Mouse (Mus musculus) adrenal gland, postnatal 4 days (tissue): ENCODE results near the gene Nt5c3. TPM values are rescaled to one million over a fixed set of nuclear protein-coding genes. Genes with fewer than 3 reads are reported as not detected.

Source experiments
- DNase-seq, 2 experiments: peaks; one replicate each; pipeline ENCODE4 v3.0.0; 2021 to 2022; ENCODE audit warnings: low spot score in 2 of 2, mixed read lengths in 2 of 2
- total RNA-seq, 2 experiments: library from RNA; stranded (reverse); gene quantifications; 2 replicates each; pipeline ENCODE4 v1.2.3; 2021

The Nt5c3 gene
- total RNA-seq, 2 experiments from 2014 or later, result 36.2 to 41.8 TPM

GRCm38 (mm10) chr6:56843229-56843628, 80.5 kb downstream of the Nt5c3 start:
- DNase-seq, result no peak

DNA sequence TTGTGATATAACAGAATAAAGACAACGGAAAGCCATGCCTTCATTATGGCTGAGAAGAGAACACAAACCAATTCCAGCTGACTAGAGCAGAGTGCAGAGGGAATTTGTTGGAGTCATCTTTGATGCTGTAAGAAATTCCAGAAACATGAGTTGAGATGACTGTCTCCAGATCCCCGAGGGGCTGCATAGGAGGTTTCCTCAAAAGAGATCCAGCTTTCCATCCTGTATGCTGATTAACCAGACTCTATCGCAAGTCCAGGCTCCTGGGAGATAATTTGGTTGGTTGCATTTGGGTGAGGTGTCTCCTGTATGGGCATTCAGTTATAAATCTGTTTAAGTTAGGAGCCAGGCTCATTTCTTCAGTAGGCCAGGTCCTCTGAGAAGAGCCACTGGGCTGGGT, 86.1 kb downstream of the Nt5c3 start:
- DNase-seq, result no peak

- DNase-seq, result no peak
Observed at GRCm38 (mm10) chr6:56837166-56837565, 86.6 kb downstream of the Nt5c3 start.

DNA sequence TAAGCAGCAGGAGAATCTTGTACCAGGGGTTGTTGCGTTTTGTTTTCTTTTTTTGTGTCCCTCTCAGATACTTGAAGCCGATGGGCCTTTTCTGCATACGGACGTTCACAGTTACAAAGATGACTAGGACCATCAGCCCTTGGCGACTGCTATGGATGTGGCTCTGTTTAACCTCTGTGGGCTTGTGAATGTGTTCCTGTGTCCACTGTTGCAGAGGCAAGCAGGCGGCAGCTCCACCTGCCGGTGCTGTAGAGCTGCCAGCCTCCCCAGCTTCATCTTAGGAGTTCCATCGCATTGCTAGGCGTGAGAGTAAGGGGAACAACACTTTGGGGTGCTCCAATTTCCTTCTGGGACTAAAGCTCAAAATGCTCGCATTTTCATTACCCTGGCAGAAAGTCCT, 88.2 kb downstream of the Nt5c3 start:
- DNase-seq, result no peak

- no peak for DNase-seq
Observed at GRCm38 (mm10) chr6:56834769-56835168, 89.0 kb downstream of the Nt5c3 start.

- no peak for DNase-seq
Observed at GRCm38 (mm10) chr6:56832830-56833229, 90.9 kb downstream of the Nt5c3 start.

DNA sequence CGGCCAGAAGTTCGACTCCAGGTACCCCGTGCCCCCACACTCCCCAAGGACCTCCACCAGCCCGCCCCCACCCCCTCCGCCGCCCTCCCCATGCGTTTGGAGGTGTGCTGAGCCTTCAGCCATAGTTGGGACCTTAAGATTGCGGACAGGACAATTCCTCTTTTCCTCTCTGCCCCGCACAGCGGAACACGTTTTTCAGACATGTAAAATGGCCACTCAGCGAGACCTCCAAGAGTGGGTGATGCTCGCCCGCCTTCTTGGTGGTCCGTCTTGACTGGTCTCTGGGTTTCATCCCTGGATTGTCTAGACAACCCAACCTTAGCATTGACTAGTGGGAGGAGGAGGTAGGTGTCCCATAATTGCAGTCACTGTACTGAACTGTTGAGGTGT, 91.3 kb downstream of the Nt5c3 start:
- peak in 1 of 2 experiments; percentile 5 for DNase-seq

Other genes starting within 250 kb of the Nt5c3 start
- gene Lsm5, start 219.2 kb downstream of the Nt5c3 start, total RNA-seq, result 10 to 100 TPM; 45.7 to 51.9 TPM
- gene Avl9, start 209.0 kb downstream of the Nt5c3 start, total RNA-seq, result 10 to 100 TPM; 27.7 to 32.6 TPM
- gene Kbtbd2, start 126.1 kb downstream of the Nt5c3 start, total RNA-seq, result 10 to 100 TPM; 47.8 to 50.0 TPM
- 100 to 1,000 TPM; 108 to 112 TPM for gene Fkbp9, start 91.9 kb downstream of the Nt5c3 start, total RNA-seq
- gene Vmn1r4, start 83 bp upstream of the Nt5c3 start, total RNA-seq, result under 1 TPM; 0.54 to 0.56 TPM
- not detected for gene Vmn1r5, start 46.3 kb upstream of the Nt5c3 start, total RNA-seq
- under 1 TPM in 1 of 2 experiments, not detected in 1; 0.03 TPM for gene Vmn1r6, start 73.3 kb upstream of the Nt5c3 start, total RNA-seq
- not detected for gene Vmn1r7, start 101.4 kb upstream of the Nt5c3 start, total RNA-seq
- gene Vmn1r8, start 108.4 kb upstream of the Nt5c3 start, total RNA-seq, result not detected
- not detected for gene Vmn1r9, start 142.9 kb upstream of the Nt5c3 start, total RNA-seq
- not detected for gene Vmn1r10, start 185.5 kb upstream of the Nt5c3 start, total RNA-seq
- not detected for gene Vmn1r11, start 209.5 kb upstream of the Nt5c3 start, total RNA-seq
- not detected for gene Vmn1r12, start 233.0 kb upstream of the Nt5c3 start, total RNA-seq